Mouse (Mus musculus) layer of hippocampus, postnatal 25 days (tissue): ENCODE measurements around the gene Hist1h2af. TPM values are rescaled to one million over a fixed set of nuclear protein-coding genes. Genes with fewer than 3 reads are reported as not detected.
"Not testable (repeated sequence)": the region's sequence is repeated elsewhere in the genome, so short reads cannot be mapped to it uniquely, and the experiment has no call there.

Source experiments
- DNase-seq, 2 experiments: peaks; one replicate each; pipeline ENCODE4 v3.0.0; 2022; ENCODE audit warnings: mixed read lengths in 2 of 2, low spot score in 1 of 2; ENCODE audit errors: extremely low spot score in 1 of 2
- total RNA-seq, 2 experiments: library from RNA; stranded (reverse); gene quantifications; 2 replicates each; pipeline ENCODE4 v1.2.3; 2021

Gene Hist1h2af
- total RNA-seq, 2 experiments from 2014 or later = 7.8 to 12.2 TPM

DNA sequence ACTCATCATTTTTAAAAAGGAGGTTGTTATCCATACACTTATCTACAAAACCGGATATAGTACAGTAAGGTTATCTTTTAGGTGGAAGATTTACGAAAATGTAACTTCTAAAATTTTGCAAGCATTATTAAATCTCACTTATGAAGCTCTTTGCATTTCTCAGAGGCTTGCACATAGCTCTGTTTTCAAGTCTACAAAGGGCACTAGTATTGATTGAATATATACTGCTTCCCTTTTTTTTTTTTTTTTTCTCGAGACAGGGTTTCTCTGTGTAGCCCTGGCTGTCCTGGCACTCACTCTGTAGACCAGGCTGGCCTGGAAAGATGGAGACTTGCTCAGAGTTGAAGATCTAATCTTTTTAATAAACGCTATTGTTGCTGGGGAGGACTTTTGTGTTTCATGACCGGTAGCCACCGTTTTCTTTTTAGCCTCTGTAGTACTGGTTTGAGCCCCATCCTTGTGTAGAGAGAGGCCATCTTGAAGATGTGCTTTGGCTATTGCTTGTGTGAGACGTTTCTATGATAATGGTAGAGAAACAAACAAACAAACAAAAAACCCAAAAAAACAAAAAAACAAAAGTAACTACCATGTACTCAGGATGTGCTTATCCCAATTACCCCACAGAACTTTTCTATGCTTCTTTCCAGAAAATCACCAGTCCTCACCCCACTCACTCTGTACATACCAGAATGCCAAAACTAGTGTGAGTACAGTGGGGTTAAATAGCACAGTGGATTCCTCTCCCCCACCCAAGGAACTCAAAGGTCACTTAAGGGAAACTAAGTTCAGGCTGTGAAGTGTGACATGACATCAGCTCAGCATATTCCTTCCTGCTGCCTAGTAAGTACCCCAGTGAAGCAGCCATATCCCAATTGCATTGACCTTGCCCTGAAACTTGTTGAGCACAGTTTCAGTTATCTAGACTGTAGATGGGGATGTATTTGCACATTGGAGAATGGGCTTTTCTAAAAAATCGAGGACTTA, 18.5 kb downstream of the Hist1h2af start:
- no peak for DNase-seq

DNA sequence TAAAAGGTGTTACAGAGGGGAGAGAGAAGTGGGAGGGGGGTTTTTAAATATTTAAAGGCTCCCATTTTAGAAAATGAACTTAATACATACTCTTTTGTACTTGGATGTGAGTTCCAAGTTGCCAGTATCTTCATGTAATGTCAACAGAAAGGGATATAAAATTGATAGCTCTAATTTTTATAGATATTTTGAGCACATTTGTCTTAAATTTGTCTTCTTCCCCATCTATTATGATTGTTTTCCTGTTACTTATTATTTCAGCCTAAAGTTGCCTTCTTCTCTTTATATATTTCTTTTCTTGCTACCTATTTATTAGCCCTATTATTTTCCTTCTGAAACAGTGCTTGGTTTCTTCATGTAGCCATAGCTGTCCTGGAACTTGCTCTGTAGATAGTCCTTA, 19.3 kb downstream of the Hist1h2af start, which contains the start of gene Hist1h1d:
Gene Hist1h1d, plus strand, starts transcription at position 301 of the 400 bp plus-strand sequence.
- no peak for DNase-seq

- no peak for DNase-seq
Observed at GRCm38 (mm10) chr13:23554393-23554792, 20.7 kb downstream of the Hist1h2af start.

- peak; percentile 62 to 64 for DNase-seq
Observed at GRCm38 (mm10) chr13:23554925-23555838, 21.5 kb downstream of the Hist1h2af start.

DNA sequence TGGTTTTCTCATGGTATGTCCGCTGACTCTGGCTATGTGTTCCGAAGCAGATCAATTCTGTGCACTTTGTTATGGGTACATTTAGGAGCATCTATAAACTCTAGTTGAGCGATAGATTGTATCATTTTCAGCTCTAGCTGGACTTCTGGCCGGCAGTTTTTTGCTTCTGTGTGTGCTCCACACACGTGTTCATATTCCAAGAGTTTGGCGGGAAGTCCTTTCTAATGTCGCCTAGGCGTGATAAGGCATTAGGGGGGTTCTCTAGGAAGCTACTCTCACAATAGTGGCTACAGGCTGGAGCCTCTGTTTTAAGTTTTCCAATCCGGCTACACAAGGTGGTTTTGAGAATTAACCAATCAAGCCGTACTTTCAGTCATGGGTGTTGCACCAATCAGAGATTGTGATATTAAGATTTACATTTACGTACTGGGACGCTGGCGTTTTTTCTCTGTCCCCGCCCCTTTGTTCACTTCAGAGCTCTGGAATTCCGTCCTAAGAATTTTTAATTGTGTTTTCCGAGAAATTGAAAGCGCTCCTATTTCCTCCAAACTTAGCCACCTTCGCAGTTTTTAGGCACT, 22.2 kb downstream of the Hist1h2af start:
- peak; percentile 32 to 36 for DNase-seq

- DNase-seq = no peak
Observed at GRCm38 (mm10) chr13:23556906-23557305, 23.2 kb downstream of the Hist1h2af start.

DNA sequence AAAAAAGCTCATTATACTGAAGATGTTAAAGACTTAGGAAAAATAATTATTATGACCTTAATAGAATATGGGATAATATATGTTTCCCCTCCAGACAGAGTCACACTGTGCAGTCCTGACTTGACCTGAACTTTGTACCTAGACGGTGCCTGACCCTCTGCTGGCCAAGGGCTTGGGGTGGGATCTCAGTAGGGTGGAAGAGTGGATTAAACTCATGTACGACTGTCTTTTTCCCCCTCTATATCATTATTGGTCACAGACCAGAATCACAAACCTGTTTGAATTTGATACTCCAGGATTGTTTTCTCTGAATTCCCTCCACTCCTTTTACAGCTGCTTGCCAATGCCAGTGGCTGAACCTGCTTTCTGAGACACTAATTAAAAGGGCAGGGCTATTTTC, 27.0 kb downstream of the Hist1h2af start:
- DNase-seq = not testable (repeated sequence)

- not testable (repeated sequence) for DNase-seq
Observed at GRCm38 (mm10) chr13:23561531-23561882, 27.8 kb downstream of the Hist1h2af start.

GRCm38 (mm10) chr13:23561883-23562659, 28.4 kb downstream of the Hist1h2af start, which contains the start of gene Hist1h3e:
Gene Hist1h3e (minus strand): TSS chr13:23562369.
- peak; percentile 88 to 94 for DNase-seq

DNA sequence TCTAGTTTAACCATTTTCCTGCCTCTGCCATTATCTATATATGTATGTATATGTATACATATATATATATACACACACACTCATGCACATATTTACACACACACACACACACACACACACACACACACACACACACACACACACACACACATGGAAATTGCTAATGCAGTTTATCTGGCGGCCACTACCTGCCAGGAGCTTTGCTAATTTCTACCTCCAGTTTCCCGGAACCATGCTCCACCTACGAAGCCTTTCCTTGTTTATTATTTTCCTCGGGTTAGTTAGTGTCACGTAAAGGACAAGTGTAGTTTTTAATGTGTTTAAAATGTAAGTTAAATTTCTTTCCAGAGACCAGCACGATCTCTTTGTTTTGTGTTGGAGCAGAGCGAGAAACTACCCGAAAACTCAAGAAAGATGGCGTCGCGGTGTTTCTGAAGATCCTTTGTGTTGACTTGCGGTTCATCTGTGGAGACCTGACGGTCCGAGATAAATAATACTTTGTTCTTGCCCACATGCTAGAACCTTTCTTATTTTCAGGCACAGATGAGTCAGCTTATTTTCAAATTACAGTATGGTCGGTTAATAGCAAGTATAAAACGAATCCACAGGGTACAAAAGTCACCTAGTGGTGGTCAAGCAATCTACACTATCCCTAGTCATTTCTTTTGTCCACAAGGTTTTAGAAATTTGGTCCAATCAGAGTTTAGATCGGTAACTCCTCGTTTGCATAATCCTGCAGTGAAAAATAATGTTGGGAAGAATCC, 29.2 kb downstream of the Hist1h2af start:
- DNase-seq = no peak

GRCm38 (mm10) chr13:23564482-23564881, 30.8 kb downstream of the Hist1h2af start:
- DNase-seq = no peak

DNA sequence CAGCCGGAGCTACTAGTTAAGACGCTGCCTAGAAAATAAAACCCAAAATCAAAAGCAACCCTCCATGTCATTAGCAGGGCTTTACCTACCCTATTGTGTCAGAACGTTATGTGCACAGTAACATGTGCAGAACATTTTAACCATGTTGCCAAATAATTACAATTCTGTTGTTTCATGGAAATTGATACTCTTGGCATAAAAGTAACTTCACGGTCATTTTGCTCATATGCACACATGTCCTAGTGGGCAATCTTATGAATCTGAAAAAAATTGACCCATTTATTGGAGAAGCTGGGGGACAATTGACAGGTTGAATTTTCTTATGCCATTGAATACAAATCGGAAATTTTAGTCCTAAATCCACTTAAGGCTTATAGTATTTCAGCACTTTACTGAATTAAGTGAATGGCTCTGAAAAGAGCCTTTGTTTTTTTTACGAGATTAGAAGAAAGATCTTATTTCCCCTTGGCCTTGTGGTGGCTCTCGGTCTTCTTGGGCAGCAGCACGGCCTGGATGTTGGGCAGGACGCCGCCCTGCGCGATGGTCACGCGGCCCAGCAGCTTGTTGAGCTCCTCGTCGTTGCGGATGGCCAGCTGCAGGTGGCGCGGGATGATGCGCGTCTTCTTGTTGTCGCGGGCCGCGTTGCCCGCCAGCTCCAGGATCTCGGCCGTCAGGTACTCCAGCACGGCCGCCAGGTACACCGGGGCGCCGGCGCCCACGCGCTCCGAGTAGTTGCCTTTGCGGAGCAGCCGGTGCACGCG, 36.7 kb downstream of the Hist1h2af start:
- not testable (repeated sequence) for DNase-seq

DNA sequence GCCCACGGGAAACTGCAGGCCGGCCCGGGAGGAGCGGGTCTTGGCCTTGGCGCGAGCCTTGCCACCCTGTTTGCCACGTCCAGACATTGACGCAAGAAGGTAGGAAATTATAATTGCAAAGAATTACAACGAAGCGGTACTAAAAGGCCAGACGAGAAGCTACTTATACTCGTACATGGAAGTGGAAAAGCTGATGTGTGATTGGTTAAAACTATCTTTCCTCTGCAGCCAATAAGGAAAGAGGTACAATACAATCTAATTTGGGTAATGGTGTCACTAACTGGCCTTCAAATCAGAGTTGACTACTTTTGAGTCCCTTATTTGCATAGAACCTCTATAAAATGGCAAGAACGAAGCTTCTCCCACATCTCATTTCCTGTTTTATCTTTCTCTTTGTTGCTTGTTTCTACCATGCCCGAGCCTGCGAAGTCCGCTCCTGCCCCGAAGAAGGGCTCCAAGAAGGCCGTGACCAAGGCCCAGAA, 37.4 kb downstream of the Hist1h2af start, which contains the start of the genes Hist1h2ae and Hist1h2bg:
Gene Hist1h2ae, minus strand, starts transcription at position 199 of the 482 bp plus-strand sequence.
Gene Hist1h2bg, plus strand, starts transcription at position 375 of the 482 bp plus-strand sequence.
- DNase-seq = peak; percentile 43 to 69

GRCm38 (mm10) chr13:23571504-23572217, 38.0 kb downstream of the Hist1h2af start:
- not testable (repeated sequence) for DNase-seq

DNA sequence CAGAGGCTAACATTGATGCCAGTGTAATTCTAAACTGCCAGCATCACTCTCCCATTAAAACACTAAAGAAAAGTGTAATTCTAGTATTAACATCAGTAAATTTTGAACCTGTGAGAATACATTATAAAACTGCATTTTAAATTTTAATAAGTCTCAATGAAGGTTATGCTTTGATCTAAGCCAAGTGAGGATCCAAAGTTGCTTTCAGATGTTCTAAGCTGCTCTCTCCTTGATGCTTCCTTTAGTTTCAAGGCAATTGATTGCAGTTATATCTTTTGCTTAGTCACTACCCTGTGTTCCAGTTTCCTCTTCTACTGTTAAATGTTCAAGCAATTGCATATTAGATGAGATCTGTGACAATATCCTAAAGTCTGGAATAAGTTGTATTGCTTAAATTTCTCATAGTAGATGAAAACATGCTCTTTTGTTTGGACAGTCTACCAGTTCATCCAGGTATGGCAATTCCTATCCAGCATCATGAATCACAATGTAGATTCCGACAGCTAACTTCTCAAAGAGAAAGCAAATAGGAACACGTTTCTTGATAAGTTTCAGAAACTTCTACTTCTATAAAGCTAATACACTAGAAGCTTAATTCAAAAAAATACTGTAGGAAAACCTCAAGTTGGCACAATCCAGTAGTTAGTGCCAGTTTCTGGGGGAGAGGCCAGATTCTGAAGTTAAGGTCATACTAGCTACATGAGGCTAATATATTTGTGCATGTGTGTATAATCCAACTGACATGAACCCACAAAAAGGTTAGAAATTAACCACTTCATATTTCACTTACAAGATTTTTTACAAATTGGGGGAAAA, 38.7 kb downstream of the Hist1h2af start:
- no peak for DNase-seq
